Mouse (Mus musculus): ENCODE results near the gene Naa11.

DNA sequence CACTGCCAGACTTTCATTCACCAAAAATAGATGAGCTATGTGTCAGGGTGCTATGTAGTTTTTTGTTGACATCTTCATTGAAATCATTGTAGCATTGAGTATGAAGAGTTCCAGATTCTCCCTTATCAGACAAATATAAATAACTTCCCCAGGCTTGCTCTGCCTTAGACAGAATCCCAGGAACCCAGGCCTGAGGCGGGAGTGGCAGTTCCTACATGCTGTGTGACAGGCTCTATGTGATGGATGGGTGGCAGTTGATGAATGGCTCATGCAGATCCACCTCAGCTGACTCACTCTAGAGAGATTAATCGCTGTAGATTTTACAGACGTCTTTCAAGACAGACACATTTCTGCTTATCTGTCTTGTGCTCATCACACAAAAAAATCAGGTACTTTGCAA is 57.4 kb downstream of the Naa11 start:
- no peak for TF ChIP-seq CTCF (IDR thresholded peaks at IDR 0.05; ENCODE audit: extremely low read depth, insufficient read depth, low read length)
- no peak for TF ChIP-seq POLR2A (IDR thresholded peaks at IDR 0.05; ENCODE audit: extremely low read depth, insufficient read depth, low read length)

All from cortical plate, adult 2 months (tissue).